Mouse (Mus musculus) bone marrow, adult 2 months (tissue): Measurements from ENCODE around the gene Krtcap2. TPM values are rescaled to one million over a fixed set of nuclear protein-coding genes. Genes with fewer than 3 reads are reported as not detected.
A peak's percentile ranks its signal among the peaks of the same experiment; 100 is the strongest.
"Not testable (repeated sequence)": the region's sequence is repeated elsewhere in the genome, so short reads cannot be mapped to it uniquely, and the experiment has no call there.

Experiments used
- H3K27ac ChIP-seq: fragments of 200-500 bp; 2 replicates; pipeline ENCODE4 v1.5.1; 2012; ENCODE audit warnings: low read depth, mild to moderate bottlenecking, control low read depth, inconsistent platforms, low read length; ENCODE audit not compliant: control insufficient read depth, poor library complexity, insufficient read depth
- H3K4me1 ChIP-seq: fragments of 200-500 bp; 2 replicates; pipeline ENCODE4 v1.6.1; 2011; ENCODE audit warnings: low read length; ENCODE audit not compliant: control insufficient read depth, insufficient read depth
- H3K4me3 ChIP-seq: fragments of 200-500 bp; replicated peaks from 2 replicates; pipeline ENCODE3; 2011; ENCODE audit warnings: mild to moderate bottlenecking, low read depth, low read length, control low read depth; ENCODE audit not compliant: control insufficient read depth
- CTCF ChIP-seq: fragments of 200-500 bp; IDR thresholded peaks from 2 replicates; pipeline ENCODE4 v1.5.1; 2011; ENCODE audit warnings: low read length, control low read depth; ENCODE audit not compliant: control insufficient read depth, insufficient read depth
- POLR2A ChIP-seq: fragments of 200-500 bp; IDR thresholded peaks from 2 replicates; pipeline ENCODE4 v1.6.1; 2011; ENCODE audit warnings: low read depth, mild to moderate bottlenecking, control low read depth, low read length, borderline replicate concordance; ENCODE audit not compliant: control insufficient read depth
- WGBS: fragments of 180-500 bp; shearing (Covaris S2); methylation state at CpG from one replicate; pipeline ENCODE4 v1.1.7; 2018; 5-methylcytosine and 5-hydroxymethylcytosine counted together
- polyA plus RNA-seq: library from polyadenylated mRNA; stranded (reverse); fragments of >200 nt; gene quantifications from 2 replicates; pipeline ENCODE4 v1.2.4, GENCODE M21; 2011; ENCODE audit warnings: low replicate concordance; ENCODE audit not compliant: missing spikeins, insufficient read depth, insufficient read length

The Krtcap2 gene
- polyA plus RNA-seq, 1 experiment = 69.5 TPM

- 84% methylated on average over 6 of the region's 6 CpGs for WGBS
- TF ChIP-seq POLR2A (no peak), CTCF (no peak)
- H3K4me3 ChIP-seq = no peak overlapping the region
- no peaks in the 10 kb centered on the region for H3K4me1 ChIP-seq
- H3K27ac ChIP-seq = no peak overlapping the region
These were observed 37.0 kb upstream of the Krtcap2 start for GRCm38 (mm10) chr3:89208736-89209135.

- no peak for TF ChIP-seq CTCF
- no peak for TF ChIP-seq POLR2A
- no peak overlapping the region for H3K27ac ChIP-seq
- H3K4me1 ChIP-seq = no peaks in the 10 kb centered on the region
- no peak overlapping the region for H3K4me3 ChIP-seq
- 86% methylated on average over 7 of the region's 7 CpGs for WGBS
These were observed 36.0 kb upstream of the Krtcap2 start for GRCm38 (mm10) chr3:89209731-89210130.

- TF ChIP-seq POLR2A (no peak), CTCF (no peak)
- Histone ChIP-seq H3K4me1 (no peaks in the 10 kb centered on the region), H3K27ac (no peak overlapping the region), H3K4me3 (no peak overlapping the region)
- 67% methylated on average over 13 of the region's 13 CpGs for WGBS
These were observed 35.6 kb upstream of the Krtcap2 start for GRCm38 (mm10) chr3:89210162-89210561.

- H3K27ac ChIP-seq = no peak overlapping the region
- TF ChIP-seq POLR2A (no peak), CTCF (no peak)
- WGBS = 63% methylated on average over 7 of the region's 7 CpGs
- H3K4me1 ChIP-seq = peaks cover 2% of the 10 kb centered on the region; the same call in 1 of the 2 replicates
- H3K4me3 ChIP-seq = no peak overlapping the region
These were observed 35.0 kb upstream of the Krtcap2 start for GRCm38 (mm10) chr3:89210731-89211130.

- Histone ChIP-seq H3K27ac (peak overlapping the region; percentile 52), H3K4me3 (peak overlapping the region; percentile 80), H3K4me1 (peaks cover 2% of the 10 kb centered on the region; the same call in 1 of the 2 replicates)
- peak; percentile 63; the same call in 1 of the 2 replicates for TF ChIP-seq POLR2A
- no peak for TF ChIP-seq CTCF
- under 1% methylated on average over 69 of the region's 69 CpGs for WGBS
These were observed 31.8 kb upstream of the Krtcap2 start for GRCm38 (mm10) chr3:89213803-89214530.

GRCm38 (mm10) chr3:89214681-89215411 lies 30.9 kb upstream of the Krtcap2 start, which contains the start of gene Thbs3:
Gene Thbs3 (plus strand): TSS chr3:89215180.
- TF ChIP-seq POLR2A = no peak
- peak within 1 kb of the TSS; percentile 80 for H3K4me3 ChIP-seq
- 7% methylated on average over 19 of the region's 19 CpGs for WGBS
- peaks cover 2% of the 10 kb centered on the region; the same call in 1 of the 2 replicates for H3K4me1 ChIP-seq
- H3K27ac ChIP-seq = peak within 1 kb of the TSS; percentile 52

GRCm38 (mm10) chr3:89215853-89216252 lies 29.9 kb upstream of the Krtcap2 start:
- Histone ChIP-seq H3K4me1 (peaks cover 2% of the 10 kb centered on the region; the same call in 1 of the 2 replicates), H3K27ac (no peak overlapping the region), H3K4me3 (no peak overlapping the region)
- WGBS = under 1% methylated on average over 6 of the region's 6 CpGs
- peak; percentile 91 for TF ChIP-seq CTCF
- TF ChIP-seq POLR2A = no peak

- H3K4me3 ChIP-seq, H3K4me1 ChIP-seq, H3K27ac ChIP-seq: not testable (repeated sequence)
- 72% methylated on average over 7 of the region's 7 CpGs for WGBS
These were observed 29.4 kb upstream of the Krtcap2 start for GRCm38 (mm10) chr3:89216407-89216806.

GRCm38 (mm10) chr3:89218271-89218670 lies 27.5 kb upstream of the Krtcap2 start:
- Histone ChIP-seq H3K4me3 (no peak overlapping the region), H3K4me1 (peaks cover 2% of the 10 kb centered on the region; the same call in 1 of the 2 replicates), H3K27ac (no peak overlapping the region)
- 90% methylated on average over 1 of the region's 1 CpGs for WGBS
- TF ChIP-seq POLR2A (no peak), CTCF (no peak)
